Mouse (Mus musculus) forebrain, embryonic 14.5 days (tissue): ENCODE data around the gene Map6. TPM values are rescaled to one million over a fixed set of nuclear protein-coding genes. Genes with fewer than 3 reads are reported as not detected.

ENCODE experiments used
- ATAC-seq: fragments of 200-750 bp; cut with Nextera tagmentation; 2 replicates; pipeline ENCODE4 v1.8.0; 2017; ENCODE audit warnings: mild to moderate bottlenecking, moderate library complexity
- DNase-seq: peaks from one replicate; pipeline ENCODE4 v3.0.0-alpha.2; 2015; ENCODE audit warnings: low spot score
- H3K27ac ChIP-seq: fragments of 300-500 bp; sonication (generic); 2 replicates; pipeline ENCODE4 v1.5.1; 2014; ENCODE audit warnings: low read depth, mild to moderate bottlenecking, control low read depth, low read length, moderate library complexity
- H3K27me3 ChIP-seq: fragments of 300-500 bp; sonication (generic); replicated peaks from 2 replicates; pipeline ENCODE4 v1.6.1; 2014; ENCODE audit warnings: low read length, control low read depth, mixed read lengths; ENCODE audit not compliant: control insufficient read depth, insufficient read depth
- H3K36me3 ChIP-seq: fragments of 300-500 bp; sonication (generic); 2 replicates; pipeline ENCODE4 v1.6.1; 2014; ENCODE audit warnings: low read length, control low read depth; ENCODE audit not compliant: control insufficient read depth, insufficient read depth
- H3K4me1 ChIP-seq: fragments of 300-500 bp; sonication (generic); 2 replicates; pipeline ENCODE4 v1.6.1; 2014; ENCODE audit warnings: antibody characterized with exemption, low read length, control low read depth; ENCODE audit not compliant: control insufficient read depth, insufficient read depth
- H3K4me2 ChIP-seq: fragments of 300-500 bp; sonication (generic); 2 replicates; pipeline ENCODE4 v1.6.1; 2014; ENCODE audit warnings: mild to moderate bottlenecking, control low read depth, low read length
- H3K4me3 ChIP-seq: fragments of 300-500 bp; sonication (generic); 2 replicates; pipeline ENCODE4 v1.5.1; 2014; ENCODE audit warnings: low read depth, low read length, control low read depth
- H3K9ac ChIP-seq: fragments of 300-500 bp; sonication (generic); 2 replicates; pipeline ENCODE4 v1.6.1; 2014; ENCODE audit warnings: mild to moderate bottlenecking, low read length, control low read depth, moderate library complexity
- H3K9me3 ChIP-seq: fragments of 300-500 bp; sonication (generic); replicated peaks from 2 replicates; pipeline ENCODE4 v1.6.1; 2016; ENCODE audit warnings: low read length, control low read depth, mixed read lengths; ENCODE audit not compliant: control insufficient read depth
- WGBS: fragments of 180-500 bp; shearing (Covaris S2); extraction: QIAGEN DNeasy Blood & Tissue Kit; methylation state at CpG from one replicate; pipeline ENCODE4 v1.1.7; 2014; 5-methylcytosine and 5-hydroxymethylcytosine counted together
- polyA plus RNA-seq: library from polyadenylated mRNA; unstranded; fragments of >200 nt; fragmentation: Nextera tagmentation; extraction: Ambion mirVana; gene quantifications from 2 replicates; pipeline ENCODE4 v1.2.1, GENCODE M21; 2014

Map6 gene
- polyA plus RNA-seq, 1 experiment from 2014 or later: 46.2 TPM

- Histone ChIP-seq H3K4me1 (no peaks in the 10 kb centered on the region), H3K9me3 (no peaks in the 10 kb centered on the region), H3K27ac (no peak overlapping the region), H3K27me3 (no peaks in the 10 kb centered on the region), H3K36me3 (0 out of 2 replicates have a peak, but pooled peaks cover 4% of the 10 kb centered on the region), H3K4me3 (no peak overlapping the region), H3K9ac (no peak overlapping the region), H3K4me2 (no peak overlapping the region)
- WGBS: 36% methylated on average over 4 of the region's 4 CpGs
- DNase-seq (peak; percentile 20), ATAC-seq (no peak)
These were observed 61.6 kb downstream of the Map6 start for GRCm38 (mm10) chr7:99328847-99329246.

DNA sequence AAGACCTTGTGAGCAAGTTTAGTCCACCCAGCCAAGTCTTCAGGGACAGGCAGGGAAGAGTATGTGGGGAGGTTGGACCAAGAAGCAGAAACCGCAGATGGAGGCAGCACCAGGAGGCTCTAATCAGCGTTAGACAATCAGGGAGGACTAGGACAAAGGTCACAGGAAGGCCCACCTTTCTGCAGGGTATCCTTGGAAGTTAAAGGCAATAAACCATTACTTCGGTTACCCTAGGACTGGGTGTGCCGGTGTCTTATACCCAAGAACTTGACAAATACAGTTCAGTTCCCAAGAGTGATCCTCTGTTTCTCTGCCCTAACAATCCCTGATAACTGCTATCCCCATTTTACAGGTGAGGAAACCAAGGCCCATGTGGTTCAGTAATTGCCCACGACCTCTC is 62.8 kb downstream of the Map6 start:
- no peak overlapping the region for H3K4me2 ChIP-seq
- ATAC-seq (no peak), DNase-seq (no peak)
- WGBS: 88% methylated on average over 5 of the region's 5 CpGs
- H3K36me3 ChIP-seq: no peaks in the 10 kb centered on the region
- no peak overlapping the region for H3K27ac ChIP-seq
- no peaks in the 10 kb centered on the region for H3K4me1 ChIP-seq
- no peaks in the 10 kb centered on the region for H3K27me3 ChIP-seq
- no peak overlapping the region for H3K9ac ChIP-seq
- H3K9me3 ChIP-seq: no peaks in the 10 kb centered on the region
- no peak overlapping the region for H3K4me3 ChIP-seq

- Histone ChIP-seq H3K4me2 (no peak overlapping the region), H3K9me3 (no peaks in the 10 kb centered on the region), H3K27me3 (no peaks in the 10 kb centered on the region), H3K9ac (no peak overlapping the region), H3K27ac (no peak overlapping the region), H3K4me1 (no peaks in the 10 kb centered on the region), H3K4me3 (no peak overlapping the region), H3K36me3 (peaks cover 22% of the 10 kb centered on the region)
- ATAC-seq (peak; percentile 68), DNase-seq (peak; percentile 80)
- 48% methylated on average over 12 of the region's 12 CpGs for WGBS
These were observed 65.7 kb downstream of the Map6 start for GRCm38 (mm10) chr7:99332774-99333480.

DNA sequence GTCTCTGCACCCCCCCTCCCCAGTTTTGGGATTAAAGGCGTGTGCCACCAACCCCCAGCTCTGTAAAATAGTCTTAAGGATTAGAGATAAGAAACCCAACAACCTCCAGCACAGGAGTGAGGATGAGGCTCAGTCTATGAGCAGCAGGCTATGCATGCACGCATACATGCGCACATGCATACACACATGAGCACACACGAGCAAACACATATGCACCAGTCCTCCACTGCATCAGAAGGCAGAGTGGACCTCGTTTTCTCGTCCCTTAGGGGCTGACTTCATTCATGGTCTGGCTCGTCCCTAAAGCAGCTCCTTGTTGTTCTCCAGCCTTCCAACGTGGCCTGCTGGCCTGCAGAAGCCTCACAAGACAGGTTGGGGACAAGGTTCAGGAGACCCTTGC is 73.5 kb downstream of the Map6 start:
- no peak overlapping the region for H3K9ac ChIP-seq
- no peaks in the 10 kb centered on the region for H3K4me1 ChIP-seq
- H3K9me3 ChIP-seq: no peaks in the 10 kb centered on the region
- no peak for ATAC-seq
- H3K4me2 ChIP-seq: no peak overlapping the region
- peaks cover 37% of the 10 kb centered on the region for H3K36me3 ChIP-seq
- 85% methylated on average over 8 of the region's 8 CpGs for WGBS
- H3K4me3 ChIP-seq: no peak overlapping the region
- H3K27ac ChIP-seq: no peak overlapping the region
- no peaks in the 10 kb centered on the region for H3K27me3 ChIP-seq
- no peak for DNase-seq

GRCm38 (mm10) chr7:99343577-99343976 is 76.3 kb downstream of the Map6 start:
- H3K36me3 ChIP-seq: peaks cover 42% of the 10 kb centered on the region
- WGBS: 83% methylated on average over 4 of the region's 4 CpGs
- H3K9me3 ChIP-seq: no peaks in the 10 kb centered on the region
- H3K4me1 ChIP-seq: no peaks in the 10 kb centered on the region
- DNase-seq (no peak), ATAC-seq (no peak)
- no peaks in the 10 kb centered on the region for H3K27me3 ChIP-seq
- H3K4me2 ChIP-seq: no peak overlapping the region
- H3K27ac ChIP-seq: no peak overlapping the region
- no peak overlapping the region for H3K4me3 ChIP-seq
- H3K9ac ChIP-seq: no peak overlapping the region

DNA sequence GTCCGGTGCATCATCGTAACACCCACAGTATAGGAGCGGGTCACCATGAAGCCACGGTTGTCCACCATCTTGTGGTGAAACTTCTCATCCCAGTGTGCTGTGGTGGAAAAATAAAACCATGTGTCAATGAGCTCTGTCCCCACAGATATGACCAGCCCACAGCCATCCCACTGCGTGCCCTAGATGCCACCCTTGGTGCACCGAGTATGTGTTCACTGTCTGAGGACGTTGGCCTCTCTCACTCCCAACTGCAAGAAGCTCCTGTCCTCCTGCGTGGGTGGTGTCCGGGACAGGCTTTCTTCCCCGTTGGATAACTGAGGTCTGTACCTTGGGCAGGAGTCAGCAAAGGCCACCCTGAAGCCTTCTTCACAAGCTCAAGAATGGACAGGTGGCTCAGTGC is 80.0 kb downstream of the Map6 start:
- Histone ChIP-seq H3K27ac (no peak overlapping the region), H3K36me3 (peaks cover 48% of the 10 kb centered on the region), H3K4me2 (no peak overlapping the region), H3K4me3 (no peak overlapping the region), H3K9ac (no peak overlapping the region), H3K9me3 (no peaks in the 10 kb centered on the region), H3K27me3 (no peaks in the 10 kb centered on the region), H3K4me1 (peaks cover 14% of the 10 kb centered on the region; the same call in 1 of the 2 replicates)
- 96% methylated on average over 10 of the region's 10 CpGs for WGBS
- DNase-seq: no peak
- no peak for ATAC-seq

DNA sequence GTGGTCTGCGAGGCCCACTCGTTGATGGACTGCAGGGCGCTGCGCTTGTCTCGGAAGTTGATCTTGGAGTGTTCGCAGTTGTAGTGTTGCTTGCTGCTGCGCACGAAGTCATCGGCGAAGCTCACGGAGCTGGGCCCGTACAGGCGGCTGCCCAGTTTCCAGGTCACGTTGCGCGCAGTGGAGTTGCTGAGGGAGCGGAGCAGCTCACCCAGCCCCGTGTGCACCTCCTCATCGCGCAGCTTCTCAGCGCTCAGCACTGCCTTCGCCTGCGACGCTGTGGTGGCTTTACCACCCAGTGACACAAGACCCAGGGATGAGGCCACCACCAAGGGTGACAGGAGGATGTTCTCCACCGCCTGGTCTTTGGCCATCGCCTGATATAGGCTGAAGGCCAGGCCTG is 81.6 kb downstream of the Map6 start:
- Histone ChIP-seq H3K4me3 (no peak overlapping the region), H3K27me3 (no peaks in the 10 kb centered on the region), H3K9me3 (no peaks in the 10 kb centered on the region), H3K4me2 (no peak overlapping the region), H3K4me1 (peaks cover 25% of the 10 kb centered on the region), H3K9ac (no peak overlapping the region), H3K27ac (no peak overlapping the region), H3K36me3 (peaks cover 42% of the 10 kb centered on the region)
- no peak for DNase-seq
- ATAC-seq: no peak
- 96% methylated on average over 26 of the region's 26 CpGs for WGBS

- Histone ChIP-seq H3K9ac (peak overlapping the region; percentile 64; the same call in 1 of the 2 replicates), H3K36me3 (peaks cover 31% of the 10 kb centered on the region), H3K4me2 (peak overlapping the region; percentile 74), H3K4me3 (no peak overlapping the region), H3K27me3 (no peaks in the 10 kb centered on the region), H3K27ac (no peak overlapping the region), H3K9me3 (no peaks in the 10 kb centered on the region), H3K4me1 (peaks cover 27% of the 10 kb centered on the region)
- WGBS: 82% methylated on average over 9 of the region's 9 CpGs
- DNase-seq (no peak), ATAC-seq (no peak)
These were observed 82.8 kb downstream of the Map6 start for GRCm38 (mm10) chr7:99349782-99350720.
